Mouse (Mus musculus): ENCODE measurements around the gene Cd177. TPM values are rescaled to one million over a fixed set of nuclear protein-coding genes. Genes with fewer than 3 reads are reported as not detected.
"Not testable (repeated sequence)": the region's sequence is repeated elsewhere in the genome, so short reads cannot be mapped to it uniquely, and the experiment has no call there.

Cd177 gene
- polyA plus RNA-seq (2015; fragmentation: Nextera tagmentation; extraction: Ambion mirVana) = 3.3 and 3.4 TPM in 2 replicates

GRCm38 (mm10) chr7:24760211-24760610 is at the start of gene Cd177:
TSS of gene Cd177 (minus strand) at chr7:24760311.
- H3K36me3 ChIP-seq (ENCODE audit: control insufficient read depth, insufficient read depth, low read length) = no peaks in the 10 kb centered on the region
- no peak within 1 kb of the TSS for H3K4me3 ChIP-seq (ENCODE audit: low read length)
- H3K9ac ChIP-seq (ENCODE audit: low read depth, low read length) = no peak within 1 kb of the TSS
- WGBS = 75% methylated on average over 6 of the region's 6 CpGs
- no peak within 1 kb of the TSS for H3K4me2 ChIP-seq (ENCODE audit: low read depth, low read length)
- H3K27ac ChIP-seq (ENCODE audit: low read length) = no peak within 1 kb of the TSS
- no peaks in the 10 kb centered on the region for H3K9me3 ChIP-seq (ENCODE audit: control insufficient read depth, low read length)
- no peaks in the 10 kb centered on the region for H3K27me3 ChIP-seq (replicated peaks; ENCODE audit: control insufficient read depth, insufficient read depth, low read length)
- no peaks in the 10 kb centered on the region for H3K4me1 ChIP-seq (ENCODE audit: control insufficient read depth, insufficient read depth, low read length)
- ATAC-seq = no peak

GRCm38 (mm10) chr7:24809041-24809440 is 48.9 kb upstream of the Cd177 start:
- no peak overlapping the region for H3K4me2 ChIP-seq (ENCODE audit: low read depth, low read length)
- no peaks in the 10 kb centered on the region for H3K9me3 ChIP-seq (ENCODE audit: control insufficient read depth, low read length)
- H3K27ac ChIP-seq (ENCODE audit: low read length) = no peak overlapping the region
- 42% methylated on average over 2 of the region's 2 CpGs for WGBS
- H3K4me3 ChIP-seq (ENCODE audit: low read length) = no peak overlapping the region
- no peaks in the 10 kb centered on the region for H3K27me3 ChIP-seq (replicated peaks; ENCODE audit: control insufficient read depth, insufficient read depth, low read length)
- no peak for ATAC-seq
- no peaks in the 10 kb centered on the region for H3K36me3 ChIP-seq (ENCODE audit: control insufficient read depth, insufficient read depth, low read length)
- no peaks in the 10 kb centered on the region for H3K4me1 ChIP-seq (ENCODE audit: control insufficient read depth, insufficient read depth, low read length)
- no peak overlapping the region for H3K9ac ChIP-seq (ENCODE audit: low read depth, low read length)

- Histone ChIP-seq H3K27ac (ENCODE audit: low read length) (no peak overlapping the region), H3K27me3 (replicated peaks; ENCODE audit: control insufficient read depth, insufficient read depth, low read length) (no peaks in the 10 kb centered on the region), H3K9me3 (ENCODE audit: control insufficient read depth, low read length) (no peaks in the 10 kb centered on the region), H3K4me1 (ENCODE audit: control insufficient read depth, insufficient read depth, low read length) (no peaks in the 10 kb centered on the region), H3K4me2 (ENCODE audit: low read depth, low read length) (no peak overlapping the region), H3K9ac (ENCODE audit: low read depth, low read length) (no peak overlapping the region), H3K4me3 (ENCODE audit: low read length) (no peak overlapping the region), H3K36me3 (ENCODE audit: control insufficient read depth, insufficient read depth, low read length) (no peaks in the 10 kb centered on the region)
- ATAC-seq = no peak
- 57% methylated on average over 6 of the region's 6 CpGs for WGBS
These were observed 44.7 kb upstream of the Cd177 start for GRCm38 (mm10) chr7:24804826-24805225.

- Histone ChIP-seq H3K9me3 (ENCODE audit: control insufficient read depth, low read length) (no peaks in the 10 kb centered on the region), H3K27ac (ENCODE audit: low read length) (no peak overlapping the region), H3K36me3 (ENCODE audit: control insufficient read depth, insufficient read depth, low read length) (no peaks in the 10 kb centered on the region), H3K9ac (ENCODE audit: low read depth, low read length) (no peak overlapping the region), H3K4me3 (ENCODE audit: low read length) (no peak overlapping the region), H3K27me3 (replicated peaks; ENCODE audit: control insufficient read depth, insufficient read depth, low read length) (no peaks in the 10 kb centered on the region), H3K4me1 (ENCODE audit: control insufficient read depth, insufficient read depth, low read length) (no peaks in the 10 kb centered on the region), H3K4me2 (ENCODE audit: low read depth, low read length) (no peak overlapping the region)
- 65% methylated on average over 7 of the region's 7 CpGs for WGBS
- ATAC-seq = no peak
These were observed 42.1 kb upstream of the Cd177 start for GRCm38 (mm10) chr7:24802149-24802767.

GRCm38 (mm10) chr7:24797918-24798317 is 37.8 kb upstream of the Cd177 start:
- 93% methylated on average over 1 of the region's 1 CpGs for WGBS
- no peaks in the 10 kb centered on the region for H3K4me1 ChIP-seq (ENCODE audit: control insufficient read depth, insufficient read depth, low read length)
- no peaks in the 10 kb centered on the region for H3K36me3 ChIP-seq (ENCODE audit: control insufficient read depth, insufficient read depth, low read length)
- no peak overlapping the region for H3K4me2 ChIP-seq (ENCODE audit: low read depth, low read length)
- no peak overlapping the region for H3K9ac ChIP-seq (ENCODE audit: low read depth, low read length)
- no peak overlapping the region for H3K4me3 ChIP-seq (ENCODE audit: low read length)
- H3K9me3 ChIP-seq (ENCODE audit: control insufficient read depth, low read length) = no peaks in the 10 kb centered on the region
- H3K27ac ChIP-seq (ENCODE audit: low read length) = no peak overlapping the region
- no peak for ATAC-seq
- no peaks in the 10 kb centered on the region for H3K27me3 ChIP-seq (replicated peaks; ENCODE audit: control insufficient read depth, insufficient read depth, low read length)

- H3K4me3 ChIP-seq (ENCODE audit: low read length); H3K4me2 ChIP-seq (ENCODE audit: low read depth, low read length); H3K27ac ChIP-seq (ENCODE audit: low read length); H3K27me3 ChIP-seq (replicated peaks; ENCODE audit: control insufficient read depth, insufficient read depth, low read length); H3K9me3 ChIP-seq (ENCODE audit: control insufficient read depth, low read length); H3K9ac ChIP-seq (ENCODE audit: low read depth, low read length); ATAC-seq; H3K36me3 ChIP-seq (ENCODE audit: control insufficient read depth, insufficient read depth, low read length); H3K4me1 ChIP-seq (ENCODE audit: control insufficient read depth, insufficient read depth, low read length): not testable (repeated sequence)
- WGBS = 32% methylated on average over 4 of the region's 4 CpGs
These were observed 16.8 kb upstream of the Cd177 start, which contains the start of gene Ceacam10 for GRCm38 (mm10) chr7:24776918-24777317. TSS of gene Ceacam10 (plus strand) at chr7:24777206.

- Histone ChIP-seq H3K9me3 (ENCODE audit: control insufficient read depth, low read length) (no peaks in the 10 kb centered on the region), H3K27me3 (replicated peaks; ENCODE audit: control insufficient read depth, insufficient read depth, low read length) (no peaks in the 10 kb centered on the region), H3K9ac (ENCODE audit: low read depth, low read length) (no peak overlapping the region), H3K4me3 (ENCODE audit: low read length) (no peak overlapping the region), H3K4me2 (ENCODE audit: low read depth, low read length) (no peak overlapping the region), H3K4me1 (ENCODE audit: control insufficient read depth, insufficient read depth, low read length) (no peaks in the 10 kb centered on the region), H3K36me3 (ENCODE audit: control insufficient read depth, insufficient read depth, low read length) (no peaks in the 10 kb centered on the region), H3K27ac (ENCODE audit: low read length) (no peak overlapping the region)
- WGBS = 67% methylated on average over 2 of the region's 2 CpGs
- ATAC-seq = no peak
These were observed 16.0 kb upstream of the Cd177 start for GRCm38 (mm10) chr7:24776145-24776544.

GRCm38 (mm10) chr7:24773942-24774535 is 13.9 kb upstream of the Cd177 start:
- H3K27ac ChIP-seq (ENCODE audit: low read length) = no peak overlapping the region
- no peaks in the 10 kb centered on the region for H3K4me1 ChIP-seq (ENCODE audit: control insufficient read depth, insufficient read depth, low read length)
- WGBS = 44% methylated on average over 3 of the region's 3 CpGs

GRCm38 (mm10) chr7:24771361-24771760 is 11.2 kb upstream of the Cd177 start:
- ATAC-seq = no peak
- no peaks in the 10 kb centered on the region for H3K4me1 ChIP-seq (ENCODE audit: control insufficient read depth, insufficient read depth, low read length)
- no peak overlapping the region for H3K4me2 ChIP-seq (ENCODE audit: low read depth, low read length)
- no peak overlapping the region for H3K27ac ChIP-seq (ENCODE audit: low read length)
- no peaks in the 10 kb centered on the region for H3K9me3 ChIP-seq (ENCODE audit: control insufficient read depth, low read length)
- H3K9ac ChIP-seq (ENCODE audit: low read depth, low read length) = no peak overlapping the region
- no peaks in the 10 kb centered on the region for H3K36me3 ChIP-seq (ENCODE audit: control insufficient read depth, insufficient read depth, low read length)
- H3K4me3 ChIP-seq (ENCODE audit: low read length) = no peak overlapping the region
- H3K27me3 ChIP-seq (replicated peaks; ENCODE audit: control insufficient read depth, insufficient read depth, low read length) = no peaks in the 10 kb centered on the region

More at GRCm38 (mm10) chr7:24773942-24774535, 13.9 kb upstream of the Cd177 start:
- Histone ChIP-seq H3K9ac (ENCODE audit: low read depth, low read length) (no peak overlapping the region), H3K4me2 (ENCODE audit: low read depth, low read length) (no peak overlapping the region), H3K27me3 (replicated peaks; ENCODE audit: control insufficient read depth, insufficient read depth, low read length) (no peaks in the 10 kb centered on the region), H3K4me3 (ENCODE audit: low read length) (no peak overlapping the region), H3K36me3 (ENCODE audit: control insufficient read depth, insufficient read depth, low read length) (no peaks in the 10 kb centered on the region), H3K9me3 (ENCODE audit: control insufficient read depth, low read length) (no peaks in the 10 kb centered on the region)
- no peak for ATAC-seq

- no peak for ATAC-seq
These were observed 2.5 kb upstream of the Cd177 start for GRCm38 (mm10) chr7:24762574-24762973.

More at GRCm38 (mm10) chr7:24762574-24762973, 2.5 kb upstream of the Cd177 start:
- 76% methylated on average over 8 of the region's 8 CpGs for WGBS
- Histone ChIP-seq H3K9me3 (ENCODE audit: control insufficient read depth, low read length) (no peaks in the 10 kb centered on the region), H3K9ac (ENCODE audit: low read depth, low read length) (no peak overlapping the region), H3K36me3 (ENCODE audit: control insufficient read depth, insufficient read depth, low read length) (no peaks in the 10 kb centered on the region), H3K27ac (ENCODE audit: low read length) (no peak overlapping the region), H3K4me1 (ENCODE audit: control insufficient read depth, insufficient read depth, low read length) (no peaks in the 10 kb centered on the region), H3K27me3 (replicated peaks; ENCODE audit: control insufficient read depth, insufficient read depth, low read length) (no peaks in the 10 kb centered on the region), H3K4me3 (ENCODE audit: low read length) (no peak overlapping the region), H3K4me2 (ENCODE audit: low read depth, low read length) (no peak overlapping the region)
